Mouse (Mus musculus) lung, adult 2 months (tissue): ENCODE results near the gene Nudt8.

Experiments used
- CTCF ChIP-seq: fragments of 200-500 bp; IDR thresholded peaks from 2 replicates; pipeline ENCODE4 v1.5.1; 2011; ENCODE audit warnings: mild to moderate bottlenecking, low read length, control low read depth; ENCODE audit not compliant: insufficient read depth
- POLR2A ChIP-seq: fragments of 200-500 bp; IDR thresholded peaks from 2 replicates; pipeline ENCODE4 v1.6.1; 2011; ENCODE audit warnings: low read depth, mild to moderate bottlenecking, control low read depth, low read length, borderline replicate concordance; ENCODE audit errors: extremely low read depth

- TF ChIP-seq CTCF: no peak
- TF ChIP-seq POLR2A: no peak
Measured at GRCm38 (mm10) chr19:4003641-4004040, 3.3 kb downstream of the Nudt8 start.
